Mouse (Mus musculus) hindbrain, embryonic 10.5 days (tissue): ENCODE measurements around the gene Haus4. TPM values are rescaled to one million over a fixed set of nuclear protein-coding genes. Genes with fewer than 3 reads are reported as not detected.

Experiments used
- DNase-seq: peaks from one replicate; pipeline ENCODE4 v3.0.0-alpha.2; 2017; ENCODE audit warnings: low spot score
- H3K27ac ChIP-seq: fragments of 300-500 bp; sonication (generic); 2 replicates; pipeline ENCODE4 v1.5.1; 2016; ENCODE audit warnings: mild to moderate bottlenecking, moderate library complexity
- H3K27me3 ChIP-seq: fragments of 300-500 bp; sonication (generic); 2 replicates; pipeline ENCODE4 v1.6.1; 2016; ENCODE audit warnings: mild to moderate bottlenecking; ENCODE audit not compliant: poor library complexity, insufficient read depth, severe bottlenecking
- H3K36me3 ChIP-seq: fragments of 300-500 bp; sonication (generic); 2 replicates; pipeline ENCODE4 v1.6.1; 2016; ENCODE audit warnings: mild to moderate bottlenecking, moderate library complexity
- H3K4me1 ChIP-seq: fragments of 300-500 bp; sonication (generic); replicated peaks from 2 replicates; pipeline ENCODE4 v1.6.1; 2016; ENCODE audit warnings: mild to moderate bottlenecking
- H3K4me3 ChIP-seq: fragments of 300-500 bp; sonication (generic); 2 replicates; pipeline ENCODE4 v1.5.1; 2016; ENCODE audit warnings: mild to moderate bottlenecking, moderate library complexity
- H3K9me3 ChIP-seq: fragments of 300-500 bp; sonication (generic); 2 replicates; pipeline ENCODE4 v1.6.1; 2016; ENCODE audit warnings: mild to moderate bottlenecking, moderate library complexity
- WGBS: fragments of 180-500 bp; shearing (Covaris S2); methylation state at CpG from one replicate; pipeline ENCODE4 v1.1.7; 2016; 5-methylcytosine and 5-hydroxymethylcytosine counted together
- polyA plus RNA-seq: library from polyadenylated mRNA; unstranded; fragments of >200 nt; fragmentation: Nextera tagmentation; extraction: Ambion mirVana; gene quantifications from 2 replicates; pipeline ENCODE4 v1.2.1, GENCODE M21; 2016

Haus4 gene
- polyA plus RNA-seq, 1 experiment from 2014 or later = 47.5 TPM

DNA sequence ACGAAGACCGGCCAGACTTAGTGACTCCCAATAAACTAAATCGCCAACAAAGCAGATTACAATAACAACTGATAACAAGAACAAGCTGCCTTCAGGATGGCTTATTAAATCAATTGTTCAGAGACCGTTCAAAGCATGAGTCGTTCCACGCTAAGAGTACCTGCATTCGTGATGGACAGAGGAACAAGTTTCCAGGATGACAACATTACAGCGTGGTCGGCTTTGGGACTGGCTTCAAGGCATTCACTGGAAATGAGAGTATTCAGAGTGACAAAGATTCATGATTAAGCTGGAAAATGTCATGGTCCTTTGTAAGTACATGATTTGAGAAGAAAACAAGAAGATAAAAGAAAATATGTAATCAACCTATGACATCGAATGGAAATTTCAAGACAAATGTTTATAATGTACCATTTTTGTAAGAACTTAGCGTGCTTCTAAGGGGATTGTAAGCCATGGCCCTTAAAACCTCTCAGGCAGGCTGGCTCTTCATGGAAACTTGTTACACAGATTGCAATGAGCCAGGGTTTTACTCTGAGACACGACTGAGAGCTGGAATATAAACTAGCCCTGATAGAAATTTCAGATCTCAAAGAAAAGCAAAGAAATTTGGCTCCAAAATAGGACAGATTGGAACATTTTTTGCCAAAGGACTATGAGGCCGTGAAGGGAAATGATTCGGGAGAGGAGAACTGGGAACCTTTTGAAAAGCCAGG, 6.3 kb upstream of the Haus4 start:
- Histone ChIP-seq H3K36me3 (no peaks in the 10 kb centered on the region), H3K27ac (no peak overlapping the region), H3K4me3 (no peak overlapping the region), H3K9me3 (no peaks in the 10 kb centered on the region), H3K27me3 (no peaks in the 10 kb centered on the region), H3K4me1 (no peaks in the 10 kb centered on the region)
- no peak for DNase-seq
- WGBS = 88% methylated on average over 14 of the region's 14 CpGs

DNA sequence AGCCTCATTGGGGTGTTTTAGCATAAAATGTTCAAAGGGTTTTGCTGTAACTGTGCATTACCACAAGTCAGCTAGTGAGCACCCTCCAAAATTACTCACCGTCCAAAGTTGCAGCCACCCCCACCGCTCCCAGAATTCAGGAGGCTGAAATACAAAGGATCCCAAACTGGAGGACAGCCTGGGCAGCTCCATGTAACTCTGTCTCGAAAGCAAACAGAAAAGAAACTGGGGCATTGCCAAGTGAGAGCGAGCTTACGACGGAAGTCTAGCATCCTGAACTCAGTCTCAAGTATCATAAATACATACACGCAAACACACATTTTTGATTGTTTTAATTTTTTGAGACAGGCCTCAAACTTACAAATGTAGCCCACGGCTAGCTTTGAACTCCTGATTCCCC, 2.9 kb upstream of the Haus4 start:
- no peak for DNase-seq
- WGBS = 86% methylated on average over 8 of the region's 8 CpGs
- no peaks in the 10 kb centered on the region for H3K36me3 ChIP-seq
- H3K27me3 ChIP-seq = 0 out of 2 replicates have a peak, but pooled peaks cover 3% of the 10 kb centered on the region
- no peaks in the 10 kb centered on the region for H3K9me3 ChIP-seq
- peaks cover 14% of the 10 kb centered on the region for H3K4me1 ChIP-seq
- H3K27ac ChIP-seq = no peak overlapping the region
- no peak overlapping the region for H3K4me3 ChIP-seq

GRCm38 (mm10) chr14:54553454-54553974, 902 bp downstream of the Haus4 start:
- Histone ChIP-seq H3K27ac (peak overlapping the region; percentile 95), H3K36me3 (peaks cover 35% of the 10 kb centered on the region), H3K9me3 (no peaks in the 10 kb centered on the region), H3K4me1 (peaks cover 14% of the 10 kb centered on the region), H3K4me3 (peak overlapping the region; percentile 71), H3K27me3 (0 out of 2 replicates have a peak, but pooled peaks cover 3% of the 10 kb centered on the region)
- 5% methylated on average over 21 of the region's 21 CpGs for WGBS
- no peak for DNase-seq

GRCm38 (mm10) chr14:54544703-54545102, 9.7 kb downstream of the Haus4 start:
- no peaks in the 10 kb centered on the region for H3K27me3 ChIP-seq
- no peak for DNase-seq
- no peak overlapping the region for H3K27ac ChIP-seq
- peaks cover 89% of the 10 kb centered on the region for H3K36me3 ChIP-seq
- H3K4me1 ChIP-seq = peaks cover 5% of the 10 kb centered on the region
- 92% methylated on average over 5 of the region's 5 CpGs for WGBS
- no peak overlapping the region for H3K4me3 ChIP-seq
- no peaks in the 10 kb centered on the region for H3K9me3 ChIP-seq

DNA sequence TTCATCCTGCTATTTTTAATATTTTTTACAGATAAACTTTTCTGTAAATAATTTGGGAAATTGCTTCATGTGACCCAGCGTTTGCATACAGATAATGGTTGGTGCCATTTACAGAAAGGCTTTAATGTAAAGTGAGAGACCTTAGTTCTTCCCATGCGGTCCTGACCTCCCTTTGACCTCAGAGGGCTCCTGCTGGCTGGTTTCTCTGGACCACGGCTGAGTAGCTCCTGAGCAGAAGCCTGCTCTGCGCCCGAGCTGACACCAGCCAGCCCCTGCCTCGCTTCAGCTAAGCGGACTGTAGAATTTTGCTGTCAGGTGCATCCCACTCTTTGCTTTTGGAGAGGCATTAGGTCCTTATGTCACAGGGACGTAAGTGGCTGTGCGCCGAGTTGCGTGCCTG, 13.6 kb downstream of the Haus4 start:
- DNase-seq = no peak
- H3K36me3 ChIP-seq = peaks cover 49% of the 10 kb centered on the region
- no peak overlapping the region for H3K4me3 ChIP-seq
- H3K27ac ChIP-seq = 0 out of 2 replicates have a peak overlapping the region, but pooled peaks have one; percentile 8
- 62% methylated on average over 11 of the region's 11 CpGs for WGBS
- no peaks in the 10 kb centered on the region for H3K27me3 ChIP-seq
- peaks cover 5% of the 10 kb centered on the region for H3K4me1 ChIP-seq
- H3K9me3 ChIP-seq = no peaks in the 10 kb centered on the region

GRCm38 (mm10) chr14:54538580-54538979, 15.8 kb downstream of the Haus4 start:
- peaks cover 5% of the 10 kb centered on the region for H3K4me1 ChIP-seq
- DNase-seq = no peak
- H3K9me3 ChIP-seq = no peaks in the 10 kb centered on the region
- 79% methylated on average over 2 of the region's 2 CpGs for WGBS
- H3K27me3 ChIP-seq = no peaks in the 10 kb centered on the region
- H3K36me3 ChIP-seq = peaks cover 27% of the 10 kb centered on the region
- H3K27ac ChIP-seq = no peak overlapping the region
- no peak overlapping the region for H3K4me3 ChIP-seq

GRCm38 (mm10) chr14:54528446-54529111, 25.8 kb downstream of the Haus4 start:
- Histone ChIP-seq H3K9me3 (no peaks in the 10 kb centered on the region), H3K4me3 (peak overlapping the region; percentile 53), H3K27ac (peak overlapping the region; percentile 87; the same call in 1 of the 2 replicates), H3K4me1 (peaks cover 21% of the 10 kb centered on the region), H3K36me3 (no peaks in the 10 kb centered on the region), H3K27me3 (no peaks in the 10 kb centered on the region)
- WGBS = 12% methylated on average over 17 of the region's 17 CpGs
- DNase-seq = peak; percentile 91

GRCm38 (mm10) chr14:54528007-54528393, 26.4 kb downstream of the Haus4 start:
- H3K4me3 ChIP-seq = peak overlapping the region; percentile 53
- no peaks in the 10 kb centered on the region for H3K36me3 ChIP-seq
- H3K27ac ChIP-seq = peak overlapping the region; percentile 87
- H3K27me3 ChIP-seq = no peaks in the 10 kb centered on the region
- DNase-seq = no peak
- no peaks in the 10 kb centered on the region for H3K9me3 ChIP-seq
- H3K4me1 ChIP-seq = peaks cover 21% of the 10 kb centered on the region
- WGBS = 19% methylated on average over 5 of the region's 5 CpGs

DNA sequence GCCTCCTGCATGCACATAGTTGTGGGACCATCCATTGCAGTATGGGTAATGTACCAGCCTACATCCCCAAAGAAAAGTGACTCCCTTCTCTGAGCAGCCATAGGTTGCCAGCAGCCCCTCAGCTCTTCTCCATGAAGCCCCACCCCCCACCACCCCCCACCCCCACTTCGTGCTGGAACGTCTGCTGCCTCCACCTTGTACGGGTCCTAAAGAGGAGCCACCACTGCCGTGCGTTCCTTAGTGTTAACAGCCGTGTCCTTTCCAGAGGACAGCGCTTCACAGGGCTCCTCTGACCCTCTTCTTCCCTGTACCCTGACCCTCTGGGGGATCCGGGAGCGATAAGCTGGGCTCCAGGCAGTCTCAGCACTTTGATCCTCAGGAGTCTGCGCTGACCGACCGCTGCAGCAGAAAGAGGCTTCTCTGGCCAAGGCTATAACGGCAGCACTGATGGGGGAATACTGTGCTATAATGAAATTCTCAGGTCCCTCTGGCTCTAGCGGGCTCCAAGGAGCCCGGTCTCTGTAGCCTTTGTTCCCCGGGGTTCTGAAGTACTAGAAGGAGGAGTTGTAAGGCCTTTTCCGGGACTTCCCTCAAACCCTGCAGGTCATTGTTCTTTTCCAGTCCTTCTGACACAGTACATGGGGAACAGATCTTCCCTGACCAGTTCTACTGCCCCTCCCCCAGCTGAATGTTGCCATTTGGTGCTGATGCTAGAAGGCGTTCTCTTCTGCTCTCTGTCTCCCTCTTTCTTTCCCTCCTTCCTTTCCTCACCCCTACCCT, 27.0 kb downstream of the Haus4 start:
- Histone ChIP-seq H3K27me3 (no peaks in the 10 kb centered on the region), H3K4me3 (peak overlapping the region; percentile 53), H3K36me3 (no peaks in the 10 kb centered on the region), H3K4me1 (peaks cover 21% of the 10 kb centered on the region), H3K27ac (peak overlapping the region; percentile 87), H3K9me3 (no peaks in the 10 kb centered on the region)
- 1% methylated on average over 18 of the region's 18 CpGs for WGBS
- peak; percentile 53 for DNase-seq

GRCm38 (mm10) chr14:54523600-54523999, 30.8 kb downstream of the Haus4 start:
- DNase-seq = no peak
- H3K36me3 ChIP-seq = no peaks in the 10 kb centered on the region
- no peaks in the 10 kb centered on the region for H3K27me3 ChIP-seq
- no peak overlapping the region for H3K27ac ChIP-seq
- no peak overlapping the region for H3K4me3 ChIP-seq
- WGBS = 33% methylated on average over 6 of the region's 6 CpGs
- H3K9me3 ChIP-seq = no peaks in the 10 kb centered on the region
- H3K4me1 ChIP-seq = peaks cover 22% of the 10 kb centered on the region

- H3K4me3 ChIP-seq = peak overlapping the region; percentile 73
- DNase-seq = no peak
- H3K27ac ChIP-seq = peak overlapping the region; percentile 93
- peaks cover 21% of the 10 kb centered on the region for H3K4me1 ChIP-seq
- H3K27me3 ChIP-seq = no peaks in the 10 kb centered on the region
- peaks cover 43% of the 10 kb centered on the region for H3K36me3 ChIP-seq
- H3K9me3 ChIP-seq = peaks cover 10% of the 10 kb centered on the region
- 6% methylated on average over 17 of the region's 17 CpGs for WGBS
Observed at GRCm38 (mm10) chr14:54516710-54517310, 37.6 kb downstream of the Haus4 start.

DNA sequence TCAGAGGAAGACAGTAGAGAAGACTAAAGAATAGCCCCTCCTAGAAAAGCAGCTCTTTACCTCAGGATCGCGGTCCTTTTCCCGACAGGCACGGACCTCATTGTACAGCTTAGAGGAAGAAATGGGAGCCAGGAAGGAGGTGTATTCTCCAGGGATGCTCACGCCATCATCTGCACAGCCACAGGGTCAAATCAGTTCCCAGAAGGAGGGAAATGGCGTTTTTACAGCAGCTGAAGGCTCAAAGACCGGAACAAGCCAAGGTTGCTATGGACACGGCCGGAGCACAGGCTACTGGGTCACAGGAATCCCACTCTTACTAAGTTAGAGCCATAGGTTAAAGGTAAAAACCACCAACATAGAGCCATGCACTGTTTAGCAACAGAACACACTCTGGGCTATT, 44.6 kb downstream of the Haus4 start:
- Histone ChIP-seq H3K4me1 (no peaks in the 10 kb centered on the region), H3K9me3 (peaks cover 10% of the 10 kb centered on the region), H3K27me3 (no peaks in the 10 kb centered on the region), H3K36me3 (peaks cover 91% of the 10 kb centered on the region), H3K27ac (no peak overlapping the region), H3K4me3 (no peak overlapping the region)
- DNase-seq = no peak
- 92% methylated on average over 9 of the region's 9 CpGs for WGBS
